Mouse (Mus musculus) adrenal gland, postnatal 4 days (tissue): ENCODE measurements around the gene Senp5. TPM values are rescaled to one million over a fixed set of nuclear protein-coding genes. Genes with fewer than 3 reads are reported as not detected.

ENCODE experiments used
- microRNA-seq: library from miRNA; unstranded; fragments of <30 nt; microRNA quantifications from one replicate; pipeline ENCODE4 v1.2.0, GENCODE M21; 2021
- total RNA-seq, 2 experiments: library from RNA; stranded (reverse); gene quantifications; 2 replicates each; pipeline ENCODE4 v1.2.3; 2021

Senp5 gene
- total RNA-seq, 2 experiments from 2014 or later = 27.3 to 27.4 TPM

Small RNA genes within 50 kb of the gene (microRNA-seq; reads per million reads assigned to microRNA genes)
- not detected for gene Gm26269

Other genes starting within 250 kb of the Senp5 start
- gene Meltf, start 124.5 kb downstream of the Senp5 start, total RNA-seq = under 1 TPM in 1 of 2 experiments, not detected in 1; 0.17 TPM
- gene Pigz, start 69.4 kb downstream of the Senp5 start, total RNA-seq = 1 to 10 TPM in 1 of 2 experiments, under 1 TPM in 1; 0.90 to 1.3 TPM
- gene 0610012G03Rik, start 54.8 kb downstream of the Senp5 start, total RNA-seq = 10 to 100 TPM; 38.5 to 39.7 TPM
- 10 to 100 TPM; 47.9 to 48.2 TPM for gene Ncbp2, start 54.8 kb downstream of the Senp5 start, total RNA-seq
- gene Pak2, start 76.1 kb upstream of the Senp5 start, total RNA-seq = 10 to 100 TPM; 54.8 to 57.8 TPM
- 10 to 100 TPM; 39.0 to 39.2 TPM for gene Pigx, start 96.5 kb upstream of the Senp5 start, total RNA-seq
- gene Cep19, start 96.5 kb upstream of the Senp5 start, total RNA-seq = 10 to 100 TPM; 14.5 to 16.2 TPM
- 10 to 100 TPM; 12.3 to 13.7 TPM for gene Nrros, start 162.3 kb upstream of the Senp5 start, total RNA-seq
- gene Bex6, start 176.5 kb upstream of the Senp5 start, total RNA-seq = not detected
- gene Fbxo45, start 243.9 kb upstream of the Senp5 start, total RNA-seq = 10 to 100 TPM; 26.9 to 27.3 TPM
- 10 to 100 TPM; 16.5 to 17.9 TPM for gene Wdr53, start 243.9 kb upstream of the Senp5 start, total RNA-seq